Mouse (Mus musculus) forebrain, embryonic 15.5 days (tissue): ENCODE data around the gene Gm904. TPM values are rescaled to one million over a fixed set of nuclear protein-coding genes. Genes with fewer than 3 reads are reported as not detected.
"Not testable (repeated sequence)": the region's sequence is repeated elsewhere in the genome, so short reads cannot be mapped to it uniquely, and the experiment has no call there.

ENCODE experiments used
- ATAC-seq: fragments of 200-750 bp; cut with Nextera tagmentation; replicated peaks from 2 replicates; pipeline ENCODE4 v1.8.0; 2017; ENCODE audit warnings: mild to moderate bottlenecking, moderate TSS enrichment, moderate library complexity
- H3K27ac ChIP-seq: fragments of 300-500 bp; sonication (generic); replicated peaks from 2 replicates; pipeline ENCODE4 v1.5.1; 2015; ENCODE audit warnings: mild to moderate bottlenecking, inconsistent platforms
- H3K27me3 ChIP-seq: fragments of 300-500 bp; sonication (generic); 2 replicates; pipeline ENCODE4 v1.6.1; 2015; ENCODE audit warnings: inconsistent platforms
- H3K36me3 ChIP-seq: fragments of 300-500 bp; sonication (generic); 2 replicates; pipeline ENCODE4 v1.6.1; 2015; ENCODE audit warnings: mild to moderate bottlenecking, inconsistent platforms
- H3K4me1 ChIP-seq: fragments of 300-500 bp; sonication (generic); 2 replicates; pipeline ENCODE4 v1.6.1; 2015; ENCODE audit warnings: inconsistent platforms
- H3K4me2 ChIP-seq: fragments of 300-500 bp; sonication (generic); replicated peaks from 2 replicates; pipeline ENCODE4 v1.6.1; 2015; ENCODE audit warnings: mild to moderate bottlenecking, inconsistent platforms
- H3K4me3 ChIP-seq: fragments of 300-500 bp; sonication (generic); 2 replicates; pipeline ENCODE4 v1.5.1; 2015; ENCODE audit warnings: mild to moderate bottlenecking, inconsistent platforms
- H3K9ac ChIP-seq: fragments of 300-500 bp; sonication (generic); replicated peaks from 2 replicates; pipeline ENCODE4 v1.6.1; 2015; ENCODE audit warnings: mild to moderate bottlenecking, inconsistent platforms
- H3K9me3 ChIP-seq: fragments of 300-500 bp; sonication (generic); 2 replicates; pipeline ENCODE4 v1.6.1; 2016; ENCODE audit warnings: inconsistent platforms
- WGBS: fragments of 180-500 bp; shearing (Covaris S2); methylation state at CpG from one replicate; pipeline ENCODE4 v1.1.7; 2015; ENCODE audit warnings: mixed read lengths; 5-methylcytosine and 5-hydroxymethylcytosine counted together
- microRNA-seq: library from miRNA; unstranded; fragments of <30 nt; microRNA quantifications from one replicate; pipeline ENCODE4, GENCODE M21; 2016
- polyA plus RNA-seq: library from polyadenylated mRNA; unstranded; fragments of >200 nt; fragmentation: Nextera tagmentation; extraction: Ambion mirVana; gene quantifications from 2 replicates; pipeline ENCODE4 v1.2.1, GENCODE M21; 2015

Gm904 gene
- polyA plus RNA-seq: not detected in 2 replicates

DNA sequence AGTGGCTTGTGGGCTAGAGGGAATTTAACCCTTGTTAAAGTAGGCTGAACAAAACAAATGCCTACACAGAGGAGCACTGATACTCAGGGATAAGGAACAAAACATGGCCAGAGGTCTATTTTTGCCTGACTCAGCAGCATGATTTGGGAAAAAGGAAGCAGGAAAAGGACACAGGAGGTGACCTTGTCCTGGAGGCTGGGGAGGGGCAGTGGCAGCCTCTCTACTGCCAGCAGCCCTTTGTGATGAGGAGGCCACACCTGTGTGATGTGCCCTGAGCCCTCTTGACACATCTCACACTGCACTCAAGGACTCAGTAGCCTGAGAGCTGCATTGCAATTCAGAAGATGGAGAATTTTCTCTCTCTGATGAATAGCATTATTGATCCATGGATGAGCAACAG is at the start of gene Gm904:
Gene Gm904 (plus strand): TSS at position 301 of the 400 bp plus-strand sequence.
- not testable (repeated sequence) for ATAC-seq, H3K27ac ChIP-seq, H3K27me3 ChIP-seq, H3K4me1 ChIP-seq, H3K36me3 ChIP-seq, H3K9me3 ChIP-seq, H3K4me2 ChIP-seq, H3K9ac ChIP-seq, H3K4me3 ChIP-seq

DNA sequence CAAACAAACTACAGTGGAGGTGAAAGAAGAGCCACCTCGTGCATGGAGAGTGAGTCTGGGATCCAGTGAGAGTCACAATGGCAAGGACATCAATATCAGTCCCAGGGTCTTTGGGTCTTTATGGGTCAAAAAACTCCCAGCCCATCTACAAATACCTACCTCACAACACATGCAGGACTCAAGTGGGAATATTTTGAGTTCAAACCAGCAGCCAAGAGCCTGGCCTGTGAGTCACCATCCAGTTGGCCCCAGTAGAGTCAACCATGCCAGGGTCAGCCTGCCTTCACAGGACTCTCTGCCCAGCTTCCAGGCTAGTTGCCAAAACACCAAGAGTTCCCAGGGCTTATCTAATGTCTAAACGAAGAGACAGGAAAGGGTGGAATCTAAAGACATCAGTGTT is 5.7 kb downstream of the Gm904 start:
- H3K4me1 ChIP-seq, H3K27me3 ChIP-seq, H3K9me3 ChIP-seq, ATAC-seq, H3K4me2 ChIP-seq, H3K27ac ChIP-seq, H3K9ac ChIP-seq, H3K4me3 ChIP-seq, H3K36me3 ChIP-seq: not testable (repeated sequence)
- 88% methylated on average over 2 of the region's 2 CpGs for WGBS

Small RNAs within 50 kb of the gene (microRNA-seq; reads per million reads assigned to microRNA genes)
- not detected for gene Gm23952
- gene Mir683-2: not detected

Other genes with a start within 250 kb of the Gm904 start
- gene Fbxw17, start 225.4 kb upstream of the Gm904 start, polyA plus RNA-seq: 30.8 and 31.4 TPM in 2 replicates
- gene Gm47429, start 199.3 kb upstream of the Gm904 start, polyA plus RNA-seq: not detected in 2 replicates
- not detected in 2 replicates for gene Nutm2, start 175.9 kb upstream of the Gm904 start, polyA plus RNA-seq
- not detected in 2 replicates for gene Gm8765, start 55.1 kb downstream of the Gm904 start, polyA plus RNA-seq